Mouse (Mus musculus): Measurements from ENCODE around the gene Fxr1. TPM values are rescaled to one million over a fixed set of nuclear protein-coding genes. Genes with fewer than 3 reads are reported as not detected.
A peak's percentile ranks its signal among the peaks of the same experiment; 100 is the strongest.
"Not testable (repeated sequence)": the region's sequence is repeated elsewhere in the genome, so short reads cannot be mapped to it uniquely, and the experiment has no call there.

The Fxr1 gene
- polyA plus RNA-seq, 1 experiment from 2014 or later, result 69.3 TPM

GRCm38 (mm10) chr3:34001691-34002090 lies 18.1 kb upstream of the Fxr1 start:
- H3K4me3 ChIP-seq (ENCODE audit: low read depth, low read length); H3K4me2 ChIP-seq (ENCODE audit: low read depth, low read length, severe bottlenecking); H3K9ac ChIP-seq (ENCODE audit: low read length); H3K4me1 ChIP-seq (replicated peaks; ENCODE audit: control insufficient read depth, insufficient read depth, low read length); H3K9me3 ChIP-seq (ENCODE audit: control insufficient read depth, low read length); H3K27me3 ChIP-seq (ENCODE audit: control insufficient read depth, insufficient read depth, low read length); ATAC-seq (replicated peaks; ENCODE audit: low FRiP score); DNase-seq (ENCODE audit: low spot score); H3K36me3 ChIP-seq (ENCODE audit: control insufficient read depth, insufficient read depth, low read length); H3K27ac ChIP-seq (ENCODE audit: low read depth, low read length): not testable (repeated sequence)

- DNase-seq (ENCODE audit: low spot score) (no peak), ATAC-seq (replicated peaks; ENCODE audit: low FRiP score) (no peak)
- Histone ChIP-seq H3K4me2 (ENCODE audit: low read depth, low read length, severe bottlenecking) (no peak overlapping the region), H3K36me3 (ENCODE audit: control insufficient read depth, insufficient read depth, low read length) (no peaks in the 10 kb centered on the region), H3K9ac (ENCODE audit: low read length) (no peak overlapping the region), H3K4me3 (ENCODE audit: low read depth, low read length) (no peak overlapping the region), H3K27me3 (ENCODE audit: control insufficient read depth, insufficient read depth, low read length) (no peaks in the 10 kb centered on the region), H3K9me3 (ENCODE audit: control insufficient read depth, low read length) (no peaks in the 10 kb centered on the region), H3K27ac (ENCODE audit: low read depth, low read length) (no peak overlapping the region), H3K4me1 (replicated peaks; ENCODE audit: control insufficient read depth, insufficient read depth, low read length) (no peaks in the 10 kb centered on the region)
- 83% methylated on average over 3 of the region's 3 CpGs for WGBS
Observed at GRCm38 (mm10) chr3:34003860-34004259, 15.9 kb upstream of the Fxr1 start.

GRCm38 (mm10) chr3:34006301-34006700 lies 13.4 kb upstream of the Fxr1 start:
- Histone ChIP-seq H3K27ac (ENCODE audit: low read depth, low read length) (no peak overlapping the region), H3K27me3 (ENCODE audit: control insufficient read depth, insufficient read depth, low read length) (no peaks in the 10 kb centered on the region), H3K9ac (ENCODE audit: low read length) (no peak overlapping the region), H3K4me2 (ENCODE audit: low read depth, low read length, severe bottlenecking) (no peak overlapping the region), H3K4me1 (replicated peaks; ENCODE audit: control insufficient read depth, insufficient read depth, low read length) (no peaks in the 10 kb centered on the region), H3K4me3 (ENCODE audit: low read depth, low read length) (no peak overlapping the region), H3K36me3 (ENCODE audit: control insufficient read depth, insufficient read depth, low read length) (no peaks in the 10 kb centered on the region), H3K9me3 (ENCODE audit: control insufficient read depth, low read length) (no peaks in the 10 kb centered on the region)
- WGBS, result 30% methylated on average over 2 of the region's 2 CpGs
- no peak for DNase-seq (ENCODE audit: low spot score)
- no peak for ATAC-seq (replicated peaks; ENCODE audit: low FRiP score)

GRCm38 (mm10) chr3:34006824-34007223 lies 12.9 kb upstream of the Fxr1 start:
- ATAC-seq (replicated peaks; ENCODE audit: low FRiP score) (no peak), DNase-seq (ENCODE audit: low spot score) (no peak)
- no peak overlapping the region for H3K9ac ChIP-seq (ENCODE audit: low read length)
- no peak overlapping the region for H3K27ac ChIP-seq (ENCODE audit: low read depth, low read length)
- 70% methylated on average over 3 of the region's 3 CpGs for WGBS
- H3K4me3 ChIP-seq (ENCODE audit: low read depth, low read length), result no peak overlapping the region
- H3K4me1 ChIP-seq (replicated peaks; ENCODE audit: control insufficient read depth, insufficient read depth, low read length), result no peaks in the 10 kb centered on the region
- no peak overlapping the region for H3K4me2 ChIP-seq (ENCODE audit: low read depth, low read length, severe bottlenecking)
- no peaks in the 10 kb centered on the region for H3K27me3 ChIP-seq (ENCODE audit: control insufficient read depth, insufficient read depth, low read length)
- H3K36me3 ChIP-seq (ENCODE audit: control insufficient read depth, insufficient read depth, low read length), result no peaks in the 10 kb centered on the region
- no peaks in the 10 kb centered on the region for H3K9me3 ChIP-seq (ENCODE audit: control insufficient read depth, low read length)

DNA sequence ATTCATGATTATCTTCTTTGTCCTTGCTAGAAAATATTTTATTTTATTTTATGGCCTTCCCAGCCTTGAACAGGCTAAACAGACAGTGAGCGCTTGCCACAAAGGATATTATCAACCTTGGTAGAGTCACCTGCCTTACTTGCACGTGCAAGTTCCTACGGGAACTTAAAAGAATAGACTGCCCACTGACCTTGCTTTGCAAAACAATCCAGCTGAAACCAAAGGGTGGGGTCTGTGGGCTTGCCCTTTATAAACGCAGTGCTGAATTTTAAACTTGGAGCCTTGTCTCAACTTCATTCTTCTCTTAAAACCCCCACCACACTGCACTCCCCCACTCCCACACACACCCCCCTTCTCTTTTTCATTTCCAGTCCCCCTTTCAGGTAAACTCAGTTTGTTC lies 12.1 kb upstream of the Fxr1 start:
- no peak for ATAC-seq (replicated peaks; ENCODE audit: low FRiP score)
- H3K27me3 ChIP-seq (ENCODE audit: control insufficient read depth, insufficient read depth, low read length), result no peaks in the 10 kb centered on the region
- no peak overlapping the region for H3K4me2 ChIP-seq (ENCODE audit: low read depth, low read length, severe bottlenecking)
- H3K9me3 ChIP-seq (ENCODE audit: control insufficient read depth, low read length), result no peaks in the 10 kb centered on the region
- DNase-seq (ENCODE audit: low spot score), result no peak
- no peak overlapping the region for H3K4me3 ChIP-seq (ENCODE audit: low read depth, low read length)
- H3K4me1 ChIP-seq (replicated peaks; ENCODE audit: control insufficient read depth, insufficient read depth, low read length), result no peaks in the 10 kb centered on the region
- no peak overlapping the region for H3K9ac ChIP-seq (ENCODE audit: low read length)
- no peak overlapping the region for H3K27ac ChIP-seq (ENCODE audit: low read depth, low read length)
- 51% methylated on average over 4 of the region's 4 CpGs for WGBS
- H3K36me3 ChIP-seq (ENCODE audit: control insufficient read depth, insufficient read depth, low read length), result no peaks in the 10 kb centered on the region

DNA sequence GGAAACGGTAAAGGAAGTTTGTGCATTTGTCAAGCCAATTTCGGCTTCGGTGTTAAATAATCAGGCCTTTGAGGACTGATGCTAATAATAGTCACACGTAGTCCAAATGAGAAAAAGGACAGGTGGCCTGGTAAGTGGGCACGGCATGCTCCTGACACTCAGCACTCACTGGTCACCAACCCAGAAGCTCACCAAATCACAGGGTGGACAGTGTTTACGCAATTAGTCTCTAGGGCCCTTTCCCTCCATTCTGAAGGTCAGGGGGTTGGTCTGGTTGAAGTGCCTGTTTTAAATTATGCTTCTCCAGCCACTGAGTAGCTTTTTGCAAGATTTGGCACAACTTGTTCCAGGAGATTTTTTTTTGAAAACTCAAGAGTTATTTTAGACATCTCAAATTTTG lies 11.6 kb upstream of the Fxr1 start:
- 82% methylated on average over 6 of the region's 6 CpGs for WGBS
- H3K27ac ChIP-seq (ENCODE audit: low read depth, low read length), result no peak overlapping the region
- H3K9ac ChIP-seq (ENCODE audit: low read length), result no peak overlapping the region
- DNase-seq (ENCODE audit: low spot score) (no peak), ATAC-seq (replicated peaks; ENCODE audit: low FRiP score) (no peak)
- no peaks in the 10 kb centered on the region for H3K4me1 ChIP-seq (replicated peaks; ENCODE audit: control insufficient read depth, insufficient read depth, low read length)
- H3K9me3 ChIP-seq (ENCODE audit: control insufficient read depth, low read length), result no peaks in the 10 kb centered on the region
- H3K4me3 ChIP-seq (ENCODE audit: low read depth, low read length), result no peak overlapping the region
- H3K27me3 ChIP-seq (ENCODE audit: control insufficient read depth, insufficient read depth, low read length), result no peaks in the 10 kb centered on the region
- H3K4me2 ChIP-seq (ENCODE audit: low read depth, low read length, severe bottlenecking), result no peak overlapping the region
- H3K36me3 ChIP-seq (ENCODE audit: control insufficient read depth, insufficient read depth, low read length), result no peaks in the 10 kb centered on the region

GRCm38 (mm10) chr3:34020382-34021258 lies 877 bp downstream of the Fxr1 start:
- under 1% methylated on average over 39 of the region's 70 CpGs for WGBS
- H3K4me1 ChIP-seq (replicated peaks; ENCODE audit: control insufficient read depth, insufficient read depth, low read length), result peaks cover 4% of the 10 kb centered on the region; the same call in 1 of the 2 replicates
- H3K9me3 ChIP-seq (ENCODE audit: control insufficient read depth, low read length), result no peaks in the 10 kb centered on the region
- peak overlapping the region; percentile 96 for H3K4me3 ChIP-seq (ENCODE audit: low read depth, low read length)
- H3K9ac ChIP-seq (ENCODE audit: low read length), result peak overlapping the region; percentile 98
- ATAC-seq (replicated peaks; ENCODE audit: low FRiP score), result peak; percentile 72
- no peaks in the 10 kb centered on the region; the same call in 1 of the 2 replicates for H3K27me3 ChIP-seq (ENCODE audit: control insufficient read depth, insufficient read depth, low read length)
- peak overlapping the region; percentile 86 for H3K27ac ChIP-seq (ENCODE audit: low read depth, low read length)
- H3K36me3 ChIP-seq (ENCODE audit: control insufficient read depth, insufficient read depth, low read length), result no peaks in the 10 kb centered on the region
- DNase-seq (ENCODE audit: low spot score), result no peak
- peak overlapping the region; percentile 60 for H3K4me2 ChIP-seq (ENCODE audit: low read depth, low read length, severe bottlenecking)

- ATAC-seq (replicated peaks; ENCODE audit: low FRiP score) (no peak), DNase-seq (ENCODE audit: low spot score) (no peak)
- Histone ChIP-seq H3K9me3 (ENCODE audit: control insufficient read depth, low read length) (no peaks in the 10 kb centered on the region), H3K4me3 (ENCODE audit: low read depth, low read length) (peak overlapping the region; percentile 96), H3K27ac (ENCODE audit: low read depth, low read length) (no peak overlapping the region), H3K9ac (ENCODE audit: low read length) (peak overlapping the region; percentile 98), H3K36me3 (ENCODE audit: control insufficient read depth, insufficient read depth, low read length) (no peaks in the 10 kb centered on the region), H3K27me3 (ENCODE audit: control insufficient read depth, insufficient read depth, low read length) (no peaks in the 10 kb centered on the region; the same call in 1 of the 2 replicates), H3K4me2 (ENCODE audit: low read depth, low read length, severe bottlenecking) (peak overlapping the region; percentile 60), H3K4me1 (replicated peaks; ENCODE audit: control insufficient read depth, insufficient read depth, low read length) (peaks cover 4% of the 10 kb centered on the region; the same call in 1 of the 2 replicates)
- 69% methylated on average over 4 of the region's 4 CpGs for WGBS
Observed at GRCm38 (mm10) chr3:34021259-34021828, 1.6 kb downstream of the Fxr1 start.

- H3K9ac ChIP-seq (ENCODE audit: low read length), result no peak overlapping the region
- no peaks in the 10 kb centered on the region for H3K27me3 ChIP-seq (ENCODE audit: control insufficient read depth, insufficient read depth, low read length)
- H3K36me3 ChIP-seq (ENCODE audit: control insufficient read depth, insufficient read depth, low read length), result no peaks in the 10 kb centered on the region
- DNase-seq (ENCODE audit: low spot score) (no peak), ATAC-seq (replicated peaks; ENCODE audit: low FRiP score) (no peak)
- no peak overlapping the region for H3K4me2 ChIP-seq (ENCODE audit: low read depth, low read length, severe bottlenecking)
- no peaks in the 10 kb centered on the region for H3K4me1 ChIP-seq (replicated peaks; ENCODE audit: control insufficient read depth, insufficient read depth, low read length)
- H3K27ac ChIP-seq (ENCODE audit: low read depth, low read length), result no peak overlapping the region
- H3K9me3 ChIP-seq (ENCODE audit: control insufficient read depth, low read length), result no peaks in the 10 kb centered on the region
- H3K4me3 ChIP-seq (ENCODE audit: low read depth, low read length), result no peak overlapping the region
Observed at GRCm38 (mm10) chr3:34028935-34029334, 9.2 kb downstream of the Fxr1 start.

All from forebrain, embryonic 11.5 days (tissue).